Mouse (Mus musculus) myocyte (in vitro differentiated cells): Measurements from ENCODE around the gene Olfr1513. TPM values are rescaled to one million over a fixed set of nuclear protein-coding genes. Genes with fewer than 3 reads are reported as not detected.
"Not testable (repeated sequence)": the region's sequence is repeated elsewhere in the genome, so short reads cannot be mapped to it uniquely, and the experiment has no call there.

Experiments
- H3K27me3 ChIP-seq: one replicate; pipeline ENCODE4 v1.6.1; 2011; ENCODE audit not compliant: control insufficient read depth, insufficient read depth, insufficient read length
- H3K36me3 ChIP-seq: one replicate; pipeline ENCODE4 v1.6.1; 2011; ENCODE audit not compliant: control insufficient read depth, insufficient read depth
- H3K4me2 ChIP-seq: one replicate; pipeline ENCODE4 v1.6.1; 2011; ENCODE audit warnings: low read depth, control low read depth
- H3K4me3 ChIP-seq: one replicate; pipeline ENCODE4 v1.5.1; 2011; ENCODE audit warnings: mild to moderate bottlenecking, control low read depth, moderate library complexity
- H3K79me2 ChIP-seq: one replicate; pipeline ENCODE4 v1.6.1; 2011; ENCODE audit not compliant: control insufficient read depth, insufficient read depth
- H3ac ChIP-seq: one replicate; pipeline ENCODE4 v1.6.1; 2011; ENCODE audit not compliant: control insufficient read depth, insufficient read length
- CEBPB ChIP-seq: IDR thresholded peaks from 2 replicates; pipeline ENCODE4 v1.6.1; 2011; ENCODE audit warnings: mild to moderate bottlenecking, moderate library complexity; ENCODE audit not compliant: poor library complexity, insufficient read depth, severe bottlenecking
- E2F4 ChIP-seq: IDR thresholded peaks from one replicate; pipeline ENCODE4 v1.6.1; 2011; ENCODE audit warnings: mild to moderate bottlenecking, control low read depth, moderate library complexity; ENCODE audit not compliant: insufficient read depth
- MAX ChIP-seq: IDR thresholded peaks from one replicate; pipeline ENCODE4 v1.6.1; 2011; ENCODE audit warnings: low read depth, mild to moderate bottlenecking, control low read depth
- MYOD1 ChIP-seq, 3 experiments: IDR thresholded peaks; one replicate each; pipeline ENCODE4 v1.6.1; 2011; ENCODE audit warnings: control low read depth in 2 of 3, low read depth in 2 of 3, mild to moderate bottlenecking in 2 of 3, moderate library complexity in 1 of 3; ENCODE audit not compliant: insufficient read length in 2 of 3, control insufficient read depth in 1 of 3
- MYOG ChIP-seq, 3 experiments: IDR thresholded peaks; one replicate each; pipeline ENCODE4 v1.6.1; 2011; ENCODE audit warnings: control low read depth in 2 of 3, low read depth in 2 of 3, mild to moderate bottlenecking in 2 of 3; ENCODE audit not compliant: insufficient read length in 2 of 3, control insufficient read depth in 1 of 3, insufficient read depth in 1 of 3
- POLR2A ChIP-seq: IDR thresholded peaks from one replicate; pipeline ENCODE4 v1.6.1; 2011; ENCODE audit warnings: low read depth, mild to moderate bottlenecking, control low read depth, moderate library complexity; ENCODE audit not compliant: insufficient read length
- POLR2AphosphoS2 ChIP-seq: IDR thresholded peaks from one replicate; pipeline ENCODE4 v1.6.1; 2011; ENCODE audit warnings: low read depth, control low read depth; ENCODE audit not compliant: insufficient read length
- REST ChIP-seq: IDR thresholded peaks from one replicate; pipeline ENCODE4 v1.6.1; 2011; ENCODE audit warnings: mild to moderate bottlenecking, control low read depth, moderate library complexity; ENCODE audit not compliant: insufficient read depth, insufficient read length
- SRF ChIP-seq: IDR thresholded peaks from one replicate; pipeline ENCODE4 v1.6.1; 2011; ENCODE audit warnings: low read depth; ENCODE audit not compliant: control insufficient read depth, insufficient read length
- TCF12 ChIP-seq: IDR thresholded peaks from one replicate; pipeline ENCODE4 v1.6.1; 2011; ENCODE audit warnings: mild to moderate bottlenecking, control low read depth; ENCODE audit not compliant: poor library complexity, insufficient read depth, severe bottlenecking
- TCF3 ChIP-seq: IDR thresholded peaks from one replicate; pipeline ENCODE4 v1.6.1; 2011; ENCODE audit warnings: low read depth, control low read depth; ENCODE audit not compliant: insufficient read length
- USF1 ChIP-seq: IDR thresholded peaks from one replicate; pipeline ENCODE4 v1.6.1; 2011; ENCODE audit warnings: low read depth, mild to moderate bottlenecking, control low read depth, moderate library complexity
- polyA plus RNA-seq: library from polyadenylated mRNA; unstranded; fragments of >200 nt; fragmentation: generic; extraction: Trizol; gene quantifications from one replicate; pipeline ENCODE4 v1.2.1, GENCODE M21; 2012; ENCODE audit warnings: missing spikeins

Olfr1513 gene
- not detected for polyA plus RNA-seq

DNA sequence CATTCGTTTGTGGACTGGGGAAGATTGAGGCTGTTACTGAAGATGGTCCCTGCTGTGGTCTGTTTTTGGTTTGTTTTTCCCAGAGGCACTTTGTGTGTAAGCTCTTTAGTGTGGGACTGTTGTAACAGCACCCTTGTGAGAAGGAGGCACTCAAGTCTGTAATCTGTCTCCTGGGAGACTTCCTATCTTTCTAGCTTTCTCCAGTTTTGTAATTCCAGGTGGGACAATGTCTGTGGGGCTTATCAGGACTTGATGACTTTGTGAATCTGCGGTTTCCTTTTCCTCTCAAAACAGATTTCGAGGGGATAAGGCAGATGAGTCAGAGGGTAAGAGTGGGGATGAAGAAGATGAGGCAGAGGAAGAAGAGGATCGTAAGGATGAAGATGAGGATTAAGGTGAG, at the start of gene Olfr1513:
Gene Olfr1513, minus strand, starts transcription at position 101 of the 400 bp plus-strand sequence.
- no peak within 1 kb of the TSS for H3K4me3 ChIP-seq
- H3K4me2 ChIP-seq: no peak within 1 kb of the TSS
- H3ac ChIP-seq: no peak within 1 kb of the TSS
- TF ChIP-seq E2F4 (no peak), POLR2AphosphoS2 (no peak), MYOD1 (IDR thresholded peaks at IDR 0.05; ENCODE audit: control insufficient read depth in 1 of 3, insufficient read length in 2 of 3, low read depth in 2 of 3) (no peak), TCF3 (no peak), MAX (no peak)
- H3K36me3 ChIP-seq: no peaks in the 10 kb centered on the region
- no peaks in the 10 kb centered on the region for H3K79me2 ChIP-seq
- H3K27me3 ChIP-seq: no peaks in the 10 kb centered on the region

- Histone ChIP-seq H3ac (no peak within 1 kb of the TSS), H3K79me2 (no peaks in the 10 kb centered on the region), H3K36me3 (no peaks in the 10 kb centered on the region), H3K27me3 (no peaks in the 10 kb centered on the region), H3K4me2 (no peak within 1 kb of the TSS), H3K4me3 (no peak within 1 kb of the TSS)
- TF ChIP-seq TCF12 (no peak), MYOD1 (IDR thresholded peaks at IDR 0.05; ENCODE audit: control insufficient read depth in 1 of 3, insufficient read length in 2 of 3, low read depth in 2 of 3) (no peak), MAX (no peak), MYOG (IDR thresholded peaks at IDR 0.05; ENCODE audit: control insufficient read depth in 1 of 3, insufficient read depth in 1 of 3, insufficient read length in 2 of 3, low read depth in 2 of 3) (no peak), REST (no peak), CEBPB (no peak), E2F4 (no peak), TCF3 (no peak), SRF (no peak), USF1 (no peak), POLR2AphosphoS2 (no peak), POLR2A (no peak)
Observed at GRCm38 (mm10) chr14:52397279-52397678, 41.1 kb upstream of the Olfr1513 start, which contains the start of gene Olfr1511. TSS of gene Olfr1511 (minus strand) at chr14:52397379.

- H3K4me2 ChIP-seq, H3K79me2 ChIP-seq, H3K36me3 ChIP-seq, H3K4me3 ChIP-seq, H3K27me3 ChIP-seq, H3ac ChIP-seq: not testable (repeated sequence)
Observed at GRCm38 (mm10) chr14:52390084-52390848, 34.1 kb upstream of the Olfr1513 start.

GRCm38 (mm10) chr14:52379068-52379467, 22.9 kb upstream of the Olfr1513 start, which contains the start of gene Olfr1512:
TSS of gene Olfr1512 (minus strand) at chr14:52379168.
- TF ChIP-seq USF1 (no peak), SRF (no peak), REST (no peak), POLR2AphosphoS2 (no peak), TCF12 (no peak), CEBPB (no peak), E2F4 (no peak)
- no peak within 1 kb of the TSS for H3K4me3 ChIP-seq
- H3K27me3 ChIP-seq: no peaks in the 10 kb centered on the region
- H3K79me2 ChIP-seq: no peaks in the 10 kb centered on the region
- H3K4me2 ChIP-seq: no peak within 1 kb of the TSS
- H3K36me3 ChIP-seq: no peaks in the 10 kb centered on the region
- H3ac ChIP-seq: no peak within 1 kb of the TSS

GRCm38 (mm10) chr14:52368741-52369140, 12.5 kb upstream of the Olfr1513 start:
- Histone ChIP-seq H3K36me3 (no peaks in the 10 kb centered on the region), H3ac (no peak overlapping the region), H3K4me3 (no peak overlapping the region), H3K79me2 (no peaks in the 10 kb centered on the region), H3K4me2 (no peak overlapping the region), H3K27me3 (no peaks in the 10 kb centered on the region)
- TF ChIP-seq CEBPB (no peak), MAX (no peak), MYOG (IDR thresholded peaks at IDR 0.05; ENCODE audit: control insufficient read depth in 1 of 3, insufficient read depth in 1 of 3, insufficient read length in 2 of 3, low read depth in 2 of 3) (no peak), POLR2A (no peak)

DNA sequence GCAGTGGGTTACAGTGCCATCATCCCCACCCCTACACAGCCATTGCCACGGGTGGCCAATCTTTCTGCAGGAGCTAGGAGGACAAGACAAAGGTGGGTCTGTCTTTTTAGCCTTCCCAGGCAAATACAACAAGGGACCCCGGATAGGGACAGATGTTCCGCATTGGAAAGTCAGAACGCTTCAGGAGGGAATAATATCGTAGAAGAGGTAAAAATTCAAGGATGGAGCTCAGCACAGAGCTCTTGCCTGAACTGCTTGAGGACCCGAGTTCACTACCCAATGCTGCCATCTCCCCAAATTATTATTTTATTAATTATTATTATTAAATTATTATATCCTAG, 16.7 kb downstream of the Olfr1513 start:
- Histone ChIP-seq H3K36me3 (no peaks in the 10 kb centered on the region), H3K79me2 (no peaks in the 10 kb centered on the region), H3ac (no peak overlapping the region), H3K4me2 (no peak overlapping the region), H3K4me3 (no peak overlapping the region), H3K27me3 (peaks cover 6% of the 10 kb centered on the region)
- no peak for TF ChIP-seq TCF12
